Mouse (Mus musculus) layer of hippocampus, postnatal 25 days (tissue): ENCODE measurements around the gene Gm14137. TPM values are rescaled to one million over a fixed set of nuclear protein-coding genes. Genes with fewer than 3 reads are reported as not detected.

ENCODE experiments used
- DNase-seq, 2 experiments: peaks; one replicate each; pipeline ENCODE4 v3.0.0; 2022; ENCODE audit warnings: mixed read lengths in 2 of 2, low spot score in 1 of 2; ENCODE audit errors: extremely low spot score in 1 of 2
- total RNA-seq, 2 experiments: library from RNA; stranded (reverse); gene quantifications; 2 replicates each; pipeline ENCODE4 v1.2.3; 2021

The Gm14137 gene
- total RNA-seq: not detected

GRCm38 (mm10) chr2:119173991-119174651, at the start of gene Gm14137:
Gene Gm14137, plus strand, starts transcription at chr2:119174509.
- no peak for DNase-seq

GRCm38 (mm10) chr2:119136346-119136898, 37.9 kb upstream of the Gm14137 start:
- no peak for DNase-seq

GRCm38 (mm10) chr2:119145199-119145598, 29.1 kb upstream of the Gm14137 start:
- no peak for DNase-seq

GRCm38 (mm10) chr2:119146435-119146834, 27.9 kb upstream of the Gm14137 start:
- DNase-seq: no peak

- no peak for DNase-seq
These were observed 27.1 kb upstream of the Gm14137 start for GRCm38 (mm10) chr2:119147160-119147678.

GRCm38 (mm10) chr2:119147775-119148174, 26.5 kb upstream of the Gm14137 start:
- no peak for DNase-seq

GRCm38 (mm10) chr2:119152255-119152654, 22.1 kb upstream of the Gm14137 start:
- no peak for DNase-seq

GRCm38 (mm10) chr2:119154683-119155082, 19.6 kb upstream of the Gm14137 start:
- DNase-seq: no peak

- no peak for DNase-seq
These were observed 18.9 kb upstream of the Gm14137 start for GRCm38 (mm10) chr2:119155388-119155787.

- no peak for DNase-seq
These were observed 18.1 kb upstream of the Gm14137 start for GRCm38 (mm10) chr2:119156081-119156680.

- peak; percentile 94 to 96 for DNase-seq
These were observed 17.4 kb upstream of the Gm14137 start, which contains the start of gene Rmdn3 for GRCm38 (mm10) chr2:119156681-119157572. Gene Rmdn3, minus strand, starts transcription at chr2:119157034.

GRCm38 (mm10) chr2:119157836-119158235, 16.5 kb upstream of the Gm14137 start:
- DNase-seq: no peak

GRCm38 (mm10) chr2:119161247-119161646, 13.1 kb upstream of the Gm14137 start:
- no peak for DNase-seq

- DNase-seq: no peak
These were observed 11.2 kb upstream of the Gm14137 start for GRCm38 (mm10) chr2:119163135-119163534.

GRCm38 (mm10) chr2:119163999-119164398, 10.3 kb upstream of the Gm14137 start:
- no peak for DNase-seq

GRCm38 (mm10) chr2:119165401-119165800, 8.9 kb upstream of the Gm14137 start:
- no peak for DNase-seq

- peak in 1 of 2 experiments; percentile 18 for DNase-seq
These were observed 7.1 kb upstream of the Gm14137 start, which contains the start of gene Gchfr for GRCm38 (mm10) chr2:119166901-119167865. Gene Gchfr, plus strand, starts transcription at chr2:119167773.

- DNase-seq: no peak
These were observed 6.4 kb upstream of the Gm14137 start for GRCm38 (mm10) chr2:119167866-119168256.

- no peak for DNase-seq
These were observed 4.0 kb upstream of the Gm14137 start for GRCm38 (mm10) chr2:119170282-119170681.
